Mouse (Mus musculus): ENCODE results near the gene Ilf3. TPM values are rescaled to one million over a fixed set of nuclear protein-coding genes. Genes with fewer than 3 reads are reported as not detected.

Ilf3 gene
- total and polyA plus RNA-seq, 2 experiments from 2014 or later, result 105 to 198 TPM

DNA sequence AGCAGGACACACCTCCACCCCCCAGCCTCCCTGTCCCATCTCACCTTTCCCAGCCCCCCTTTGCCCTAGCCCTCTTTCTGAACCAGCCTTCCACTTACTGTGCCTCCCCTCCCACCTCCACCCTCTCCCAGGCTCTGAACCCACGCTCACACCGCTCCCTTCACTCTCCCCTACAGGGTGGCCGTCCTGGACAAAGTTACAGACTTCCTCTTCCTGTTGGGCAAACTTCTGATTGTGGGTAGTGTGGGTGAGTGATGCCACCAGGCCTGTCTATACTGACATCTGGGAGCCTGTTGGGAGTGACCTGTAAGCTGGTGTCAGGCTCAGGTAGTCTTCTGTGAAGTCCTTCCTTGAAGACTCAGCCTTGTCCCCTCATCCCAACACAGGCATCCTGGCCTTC, 19.5 kb upstream of the Ilf3 start:
- no peak overlapping the region for H3K27ac ChIP-seq (ENCODE audit: low read depth, low read length)
- peaks cover 53% of the 10 kb centered on the region for H3K36me3 ChIP-seq (ENCODE audit: insufficient read depth, low read length)
- DNase-seq (ENCODE audit: low spot score), result no peak
- H3K4me2 ChIP-seq (ENCODE audit: low read depth, low read length, poor library complexity, severe bottlenecking), result no peak overlapping the region
- H3K9me3 ChIP-seq (ENCODE audit: low read length), result no peaks in the 10 kb centered on the region
- 94% methylated on average over 3 of the region's 3 CpGs for WGBS
- TF ChIP-seq CTCF (IDR thresholded peaks at IDR 0.05), result no peak
- no peak for ATAC-seq (ENCODE audit: low FRiP score)
- no peak overlapping the region for H3K4me3 ChIP-seq (ENCODE audit: low read depth, low read length)
- H3K4me1 ChIP-seq (ENCODE audit: insufficient read depth, low read length), result no peaks in the 10 kb centered on the region
- no peaks in the 10 kb centered on the region for H3K27me3 ChIP-seq (ENCODE audit: insufficient read depth, low read length)
- no peak overlapping the region for H3K9ac ChIP-seq (replicated peaks; ENCODE audit: low read length, poor library complexity, severe bottlenecking)

DNA sequence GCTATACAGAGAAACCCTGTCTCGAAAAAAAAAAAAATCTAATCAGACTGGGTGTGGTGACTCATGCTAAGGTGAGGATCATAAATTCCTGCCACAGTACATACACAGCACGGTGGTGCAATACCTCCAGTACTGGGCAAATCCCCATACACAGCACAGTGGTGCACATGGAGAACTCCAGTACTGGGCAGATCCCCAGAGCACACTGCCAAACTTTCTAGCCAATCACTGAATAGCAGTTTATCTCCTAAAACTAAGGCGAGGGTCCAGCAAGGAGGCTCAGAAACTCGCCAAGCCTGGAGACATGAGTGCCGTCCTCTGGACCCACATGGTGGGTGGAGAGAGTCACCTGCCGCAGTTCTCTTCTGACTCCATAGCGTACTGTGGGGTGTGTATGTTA, 16.5 kb upstream of the Ilf3 start:
- Histone ChIP-seq H3K9ac (replicated peaks; ENCODE audit: low read length, poor library complexity, severe bottlenecking) (no peak overlapping the region), H3K36me3 (ENCODE audit: insufficient read depth, low read length) (peaks cover 51% of the 10 kb centered on the region), H3K27me3 (ENCODE audit: insufficient read depth, low read length) (no peaks in the 10 kb centered on the region), H3K27ac (ENCODE audit: low read depth, low read length) (no peak overlapping the region), H3K4me1 (ENCODE audit: insufficient read depth, low read length) (no peaks in the 10 kb centered on the region), H3K9me3 (ENCODE audit: low read length) (no peaks in the 10 kb centered on the region), H3K4me3 (ENCODE audit: low read depth, low read length) (no peak overlapping the region), H3K4me2 (ENCODE audit: low read depth, low read length, poor library complexity, severe bottlenecking) (no peak overlapping the region)
- DNase-seq (ENCODE audit: low spot score) (no peak), ATAC-seq (ENCODE audit: low FRiP score) (no peak)
- TF ChIP-seq CTCF (IDR thresholded peaks at IDR 0.05), result no peak
- WGBS, result 93% methylated on average over 7 of the region's 7 CpGs

DNA sequence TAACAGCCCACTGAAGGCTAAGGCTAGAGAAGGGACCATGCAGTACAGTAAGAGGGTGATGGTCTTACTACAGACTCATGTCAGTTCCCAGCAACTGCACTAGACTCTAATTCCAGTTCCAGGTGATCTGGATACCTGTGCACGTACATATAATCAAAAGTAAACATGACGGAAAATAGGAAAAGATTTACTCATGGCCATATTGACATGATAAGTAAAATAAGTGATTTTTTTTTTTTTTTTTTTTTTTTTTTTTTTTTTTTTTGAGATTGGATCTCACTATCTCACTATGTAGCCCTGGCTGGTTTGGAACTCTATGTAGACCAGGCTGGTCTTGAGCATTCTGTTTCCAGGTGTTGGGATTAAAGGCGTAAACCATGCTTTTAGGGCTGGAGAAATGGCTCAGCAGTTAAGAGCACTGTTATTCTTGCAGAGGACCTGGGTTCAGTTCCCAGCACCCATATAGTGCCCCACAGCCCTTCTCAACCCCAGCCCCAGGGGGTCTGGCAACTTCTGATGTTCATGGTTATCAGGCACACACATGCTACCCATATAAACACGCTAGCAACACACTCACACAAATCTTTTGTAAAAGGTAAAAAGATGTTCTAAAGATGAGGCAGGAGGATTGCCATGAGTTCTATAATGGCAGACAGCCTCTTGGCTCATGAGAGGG, 15.8 kb upstream of the Ilf3 start:
- H3K27ac ChIP-seq (ENCODE audit: low read depth, low read length), result no peak overlapping the region
- peaks cover 51% of the 10 kb centered on the region for H3K36me3 ChIP-seq (ENCODE audit: insufficient read depth, low read length)
- no peak overlapping the region for H3K4me2 ChIP-seq (ENCODE audit: low read depth, low read length, poor library complexity, severe bottlenecking)
- H3K9ac ChIP-seq (replicated peaks; ENCODE audit: low read length, poor library complexity, severe bottlenecking), result no peak overlapping the region
- no peak for TF ChIP-seq CTCF (IDR thresholded peaks at IDR 0.05)
- ATAC-seq (ENCODE audit: low FRiP score), result no peak
- no peaks in the 10 kb centered on the region for H3K27me3 ChIP-seq (ENCODE audit: insufficient read depth, low read length)
- H3K9me3 ChIP-seq (ENCODE audit: low read length), result no peaks in the 10 kb centered on the region
- DNase-seq (ENCODE audit: low spot score), result no peak
- H3K4me1 ChIP-seq (ENCODE audit: insufficient read depth, low read length), result no peaks in the 10 kb centered on the region
- WGBS, result 95% methylated on average over 4 of the region's 4 CpGs
- no peak overlapping the region for H3K4me3 ChIP-seq (ENCODE audit: low read depth, low read length)

DNA sequence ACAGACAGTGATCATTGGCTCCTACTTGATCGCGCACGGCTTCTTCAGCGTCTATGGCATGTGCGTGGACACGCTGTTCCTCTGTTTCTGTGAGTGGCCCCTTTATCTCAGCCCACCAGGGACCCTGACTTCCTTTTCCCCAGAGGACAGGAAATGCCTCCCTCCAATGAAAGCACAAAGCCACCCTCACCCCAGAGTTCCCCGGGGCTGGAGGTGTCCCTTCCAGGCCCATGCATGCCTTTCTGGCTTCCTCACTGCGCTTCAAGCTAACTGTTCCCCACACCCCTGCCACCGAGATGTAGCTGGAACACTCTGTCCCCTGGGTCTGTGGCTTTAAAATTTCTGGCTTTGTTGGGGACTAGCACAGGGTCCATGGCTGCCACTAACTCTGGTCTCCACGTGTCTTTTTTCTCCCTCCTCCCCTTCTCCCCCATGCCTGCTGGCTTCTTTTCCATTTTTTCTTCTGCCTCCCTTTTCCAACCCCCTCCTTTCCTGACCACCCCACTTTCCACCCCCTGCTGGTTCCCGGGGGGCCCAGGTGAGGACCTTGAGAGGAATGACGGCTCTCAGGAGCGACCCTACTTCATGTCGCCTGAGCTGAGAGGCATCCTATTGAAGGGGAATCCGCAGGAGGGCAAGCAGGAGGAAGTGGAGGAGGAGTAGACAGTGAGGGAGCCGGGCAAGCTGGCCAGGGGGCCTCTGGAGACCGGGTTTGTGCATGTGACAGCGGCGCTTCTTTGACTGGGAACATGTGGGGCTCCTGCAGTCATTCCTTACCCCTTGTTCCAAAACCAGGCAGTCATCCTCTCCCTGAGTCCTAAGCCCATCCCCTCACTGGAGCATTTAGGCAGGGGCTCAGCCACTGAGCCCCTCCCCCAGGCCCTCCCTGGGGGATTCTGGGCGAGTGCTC, 15.0 kb upstream of the Ilf3 start:
- Histone ChIP-seq H3K27ac (ENCODE audit: low read depth, low read length) (no peak overlapping the region), H3K4me1 (ENCODE audit: insufficient read depth, low read length) (no peaks in the 10 kb centered on the region), H3K27me3 (ENCODE audit: insufficient read depth, low read length) (no peaks in the 10 kb centered on the region), H3K9ac (replicated peaks; ENCODE audit: low read length, poor library complexity, severe bottlenecking) (no peak overlapping the region), H3K4me3 (ENCODE audit: low read depth, low read length) (no peak overlapping the region), H3K36me3 (ENCODE audit: insufficient read depth, low read length) (peaks cover 47% of the 10 kb centered on the region), H3K9me3 (ENCODE audit: low read length) (no peaks in the 10 kb centered on the region), H3K4me2 (ENCODE audit: low read depth, low read length, poor library complexity, severe bottlenecking) (no peak overlapping the region)
- ATAC-seq (ENCODE audit: low FRiP score) (no peak), DNase-seq (ENCODE audit: low spot score) (no peak)
- TF ChIP-seq CTCF (IDR thresholded peaks at IDR 0.05), result no peak
- WGBS, result 34% methylated on average over 20 of the region's 20 CpGs

DNA sequence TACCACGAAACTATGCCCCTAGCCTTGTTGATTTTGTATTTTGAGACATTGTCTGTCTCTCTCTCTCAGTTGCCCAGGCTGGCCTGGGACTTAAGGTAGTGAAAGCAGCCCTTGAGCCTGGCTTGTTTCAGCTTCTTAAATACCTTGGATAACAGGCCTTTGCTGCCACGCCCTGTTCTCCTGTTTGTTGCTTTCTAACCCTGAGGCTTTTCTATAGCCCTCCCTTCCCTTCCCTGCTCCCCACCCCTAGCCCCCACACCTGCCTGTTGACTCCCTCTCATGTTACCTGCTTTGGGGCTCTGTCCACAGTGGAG, 14.3 kb upstream of the Ilf3 start:
- Histone ChIP-seq H3K9me3 (ENCODE audit: low read length) (no peaks in the 10 kb centered on the region), H3K4me2 (ENCODE audit: low read depth, low read length, poor library complexity, severe bottlenecking) (no peak overlapping the region), H3K4me1 (ENCODE audit: insufficient read depth, low read length) (no peaks in the 10 kb centered on the region), H3K9ac (replicated peaks; ENCODE audit: low read length, poor library complexity, severe bottlenecking) (no peak overlapping the region), H3K36me3 (ENCODE audit: insufficient read depth, low read length) (peaks cover 41% of the 10 kb centered on the region), H3K27me3 (ENCODE audit: insufficient read depth, low read length) (no peaks in the 10 kb centered on the region), H3K27ac (ENCODE audit: low read depth, low read length) (no peak overlapping the region), H3K4me3 (ENCODE audit: low read depth, low read length) (no peak overlapping the region)
- TF ChIP-seq CTCF (IDR thresholded peaks at IDR 0.05), result no peak
- DNase-seq (ENCODE audit: low spot score) (no peak), ATAC-seq (ENCODE audit: low FRiP score) (no peak)
- WGBS, result 75% methylated on average over 2 of the region's 2 CpGs

DNA sequence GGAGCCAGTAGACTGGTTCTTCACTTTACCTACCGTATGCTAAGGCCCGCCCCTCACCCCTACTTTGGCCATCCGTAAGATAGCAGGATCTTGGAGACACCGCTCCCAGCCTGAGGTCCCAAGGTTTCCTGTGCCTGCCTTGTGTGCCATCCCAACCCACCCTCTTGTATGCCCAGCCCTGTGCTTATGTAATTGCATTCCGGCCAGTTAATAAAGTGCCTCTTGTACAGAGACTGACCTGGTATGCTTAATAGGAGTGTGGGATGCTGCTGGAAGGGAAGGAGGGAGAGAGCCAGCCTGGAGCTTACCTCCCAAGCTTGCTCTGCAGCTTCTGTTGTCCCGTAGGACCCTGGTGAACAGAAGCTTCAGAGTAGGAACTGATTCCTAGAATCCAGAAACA, 12.9 kb upstream of the Ilf3 start:
- no peaks in the 10 kb centered on the region for H3K4me1 ChIP-seq (ENCODE audit: insufficient read depth, low read length)
- H3K4me2 ChIP-seq (ENCODE audit: low read depth, low read length, poor library complexity, severe bottlenecking), result no peak overlapping the region
- TF ChIP-seq CTCF (IDR thresholded peaks at IDR 0.05), result no peak
- WGBS, result 87% methylated on average over 6 of the region's 6 CpGs
- no peaks in the 10 kb centered on the region for H3K9me3 ChIP-seq (ENCODE audit: low read length)
- DNase-seq (ENCODE audit: low spot score), result no peak
- H3K36me3 ChIP-seq (ENCODE audit: insufficient read depth, low read length), result peaks cover 30% of the 10 kb centered on the region
- no peak overlapping the region for H3K9ac ChIP-seq (replicated peaks; ENCODE audit: low read length, poor library complexity, severe bottlenecking)
- H3K27me3 ChIP-seq (ENCODE audit: insufficient read depth, low read length), result no peaks in the 10 kb centered on the region
- H3K4me3 ChIP-seq (ENCODE audit: low read depth, low read length), result no peak overlapping the region
- ATAC-seq (ENCODE audit: low FRiP score), result no peak
- no peak overlapping the region for H3K27ac ChIP-seq (ENCODE audit: low read depth, low read length)

Data from midbrain, postnatal 0 days (tissue).